Comparison of ENCODE assay signal across 8 mouse cellular contexts in genomic region chr19:45046523-45047321, GRCm38 (mm10). TPM values are rescaled to one million over a fixed set of nuclear protein-coding genes. Genes with fewer than 3 reads are reported as not detected.
DNase-seq lines count a peak whose midpoint lies in the region; ATAC-seq and TF ChIP-seq lines count a peak whose summit lies in the region.

No protein-coding gene starts in this region.

- peak overlapping the region; percentile 52 for H3K4me3 ChIP-seq in embryonic facial prominence, embryonic 12.5 days
- peak overlapping the region; percentile 46 for H3K4me3 ChIP-seq in kidney, embryonic 14.5 days (ENCODE audit: low read length)
- H3K4me3 ChIP-seq in limb, embryonic 14.5 days (replicated peaks; ENCODE audit: low read length): peak overlapping the region; percentile 49
- H3K4me3 ChIP-seq in midbrain, postnatal 0 days (ENCODE audit: low read depth, low read length): peak overlapping the region; percentile 57

- peaks cover 27% of the 10 kb centered on the region for H3K27me3 ChIP-seq in embryonic facial prominence, embryonic 12.5 days
- H3K27me3 ChIP-seq in kidney, embryonic 14.5 days (ENCODE audit: control insufficient read depth, insufficient read depth, low read length): peaks cover 13% of the 10 kb centered on the region
- peaks cover 20% of the 10 kb centered on the region for H3K27me3 ChIP-seq in limb, embryonic 14.5 days (ENCODE audit: control insufficient read depth, insufficient read depth, low read length)
- no peaks in the 10 kb centered on the region for H3K27me3 ChIP-seq in midbrain, postnatal 0 days (ENCODE audit: insufficient read depth, low read length)

- no peak for TF ChIP-seq POLR2A in limb, embryonic 14.5 days (IDR thresholded peaks at IDR 0.05; ENCODE audit: borderline replicate concordance, extremely low read depth, insufficient read depth, insufficient read length)

- H3K4me1 ChIP-seq in embryonic facial prominence, embryonic 12.5 days: peaks cover 24% of the 10 kb centered on the region
- peaks cover 27% of the 10 kb centered on the region for H3K4me1 ChIP-seq in kidney, embryonic 14.5 days (ENCODE audit: control insufficient read depth, insufficient read depth, low read length)
- peaks cover 25% of the 10 kb centered on the region for H3K4me1 ChIP-seq in limb, embryonic 14.5 days (ENCODE audit: control insufficient read depth, insufficient read depth, low read length)
- H3K4me1 ChIP-seq in midbrain, postnatal 0 days (ENCODE audit: insufficient read depth, low read length): peaks cover 5% of the 10 kb centered on the region; the same call in 1 of the 2 replicates

- H3K4me2 ChIP-seq in embryonic facial prominence, embryonic 12.5 days (replicated peaks): peak overlapping the region; percentile 79
- H3K4me2 ChIP-seq in kidney, embryonic 14.5 days (replicated peaks; ENCODE audit: low read depth, low read length): peak overlapping the region; percentile 86
- H3K4me2 ChIP-seq in limb, embryonic 14.5 days (replicated peaks; ENCODE audit: low read depth, low read length, severe bottlenecking): peak overlapping the region; percentile 87
- peak overlapping the region; percentile 77 for H3K4me2 ChIP-seq in midbrain, postnatal 0 days (ENCODE audit: low read depth, low read length, poor library complexity, severe bottlenecking)

- no peaks in the 10 kb centered on the region for H3K9me3 ChIP-seq in embryonic facial prominence, embryonic 12.5 days
- H3K9me3 ChIP-seq in kidney, embryonic 14.5 days (ENCODE audit: control insufficient read depth, low read length): no peaks in the 10 kb centered on the region
- H3K9me3 ChIP-seq in limb, embryonic 14.5 days (ENCODE audit: control insufficient read depth, low read length): no peaks in the 10 kb centered on the region
- no peaks in the 10 kb centered on the region for H3K9me3 ChIP-seq in midbrain, postnatal 0 days (ENCODE audit: low read length)

- peak overlapping the region; percentile 52 for H3K9ac ChIP-seq in embryonic facial prominence, embryonic 12.5 days
- H3K9ac ChIP-seq in kidney, embryonic 14.5 days (ENCODE audit: low read depth, low read length): peak overlapping the region; percentile 60; the same call in 1 of the 2 replicates
- H3K9ac ChIP-seq in limb, embryonic 14.5 days (ENCODE audit: low read depth, low read length, severe bottlenecking): peak overlapping the region; percentile 59
- peak overlapping the region; percentile 68 for H3K9ac ChIP-seq in midbrain, postnatal 0 days (replicated peaks; ENCODE audit: low read length, poor library complexity, severe bottlenecking)

- DNase-seq in adrenal gland, adult (ENCODE audit: inconsistent age in 2 of 2, low spot score in 1 of 2): peak; percentile 90 to 95
- no peak for DNase-seq in adrenal gland, postnatal 4 days (ENCODE audit: low spot score in 2 of 2)
- DNase-seq in heart, adult 9 months (ENCODE audit: low spot score in 2 of 2): peak; percentile 81
- DNase-seq in limb, embryonic 14.5 days (ENCODE audit: low spot score): peak; percentile 83
- peak; percentile 94 for DNase-seq in midbrain, postnatal 0 days (ENCODE audit: low spot score)
- DNase-seq in spleen, postnatal 4 days (ENCODE audit: low spot score in 2 of 2): peak; percentile 72 to 82

- 3% methylated on average over 34 of the region's 34 CpGs for WGBS in embryonic facial prominence, embryonic 12.5 days
- WGBS in kidney, embryonic 14.5 days: 3% methylated on average over 34 of the region's 34 CpGs
- 2% methylated on average over 34 of the region's 34 CpGs for WGBS in limb, embryonic 14.5 days
- WGBS in midbrain, postnatal 0 days: under 1% methylated on average over 34 of the region's 34 CpGs

- ATAC-seq in embryonic facial prominence, embryonic 12.5 days (ENCODE audit: insufficient number of reproducible peaks, insufficient read depth, low FRiP score, low TSS enrichment): peak; percentile 50; the same call in 1 of the 2 replicates
- peak; percentile 37 for ATAC-seq in kidney, embryonic 14.5 days (ENCODE audit: low FRiP score, low TSS enrichment)
- no peak for ATAC-seq in limb, embryonic 14.5 days (ENCODE audit: low FRiP score, low read depth)
- peak; percentile 69 for ATAC-seq in midbrain, postnatal 0 days (ENCODE audit: low FRiP score)

- peak; percentile 51 for TF ChIP-seq CTCF in midbrain, postnatal 0 days (IDR thresholded peaks at IDR 0.05)

- 0 out of 2 replicates have a peak overlapping the region, but pooled peaks have one; percentile 86 for H3K27ac ChIP-seq in embryonic facial prominence, embryonic 12.5 days
- peak overlapping the region; percentile 81; the same call in 1 of the 2 replicates for H3K27ac ChIP-seq in kidney, embryonic 14.5 days (ENCODE audit: low read depth, low read length)
- peak overlapping the region; percentile 81 for H3K27ac ChIP-seq in limb, embryonic 14.5 days (replicated peaks; ENCODE audit: low read depth, low read length)
- peak overlapping the region; percentile 94 for H3K27ac ChIP-seq in midbrain, postnatal 0 days (ENCODE audit: low read depth, low read length)

- H3K36me3 ChIP-seq in embryonic facial prominence, embryonic 12.5 days: no peaks in the 10 kb centered on the region
- H3K36me3 ChIP-seq in kidney, embryonic 14.5 days (ENCODE audit: control insufficient read depth, insufficient read depth, low read length): 0 out of 2 replicates have a peak, but pooled peaks cover 4% of the 10 kb centered on the region
- peaks cover 9% of the 10 kb centered on the region; the same call in 1 of the 2 replicates for H3K36me3 ChIP-seq in limb, embryonic 14.5 days (ENCODE audit: control insufficient read depth, insufficient read depth, low read length)
- H3K36me3 ChIP-seq in midbrain, postnatal 0 days (ENCODE audit: insufficient read depth, low read length): peaks cover 19% of the 10 kb centered on the region

RNA-seq across cellular contexts. Expression of gene Sfxn3, which starts 0.6 kb away (rescaled TPM):
- total RNA-seq in adrenal gland, postnatal 4 days (2021): 10 to 100 TPM; 70.9 to 72.4 TPM
- 24.3 and 25.1 TPM in 2 replicates for polyA plus RNA-seq in embryonic facial prominence, embryonic 12.5 days (2016; fragmentation: Nextera tagmentation; extraction: Ambion mirVana)
- 11.0 and 18.3 TPM in 2 replicates for polyA plus RNA-seq in kidney, embryonic 14.5 days (2014; fragmentation: Nextera tagmentation; extraction: Ambion mirVana)
- 44.9 and 48.0 TPM in 2 replicates for polyA plus RNA-seq in limb, embryonic 14.5 days (2012; rRNA removed)
- 30.5 and 32.5 TPM in 2 replicates for polyA plus RNA-seq in limb, embryonic 14.5 days (2014; fragmentation: Nextera tagmentation; extraction: Ambion mirVana)
- total RNA-seq in midbrain, postnatal 0 days (2014; rRNA removed): 72.2 and 85.8 TPM in 2 replicates
- polyA plus RNA-seq in midbrain, postnatal 0 days (2015; fragmentation: Nextera tagmentation; extraction: Ambion mirVana): 101 and 102 TPM in 2 replicates

RNA-seq across cellular contexts. Expression of gene Pdzd7, which starts 1.2 kb away (rescaled TPM):
- under 1 TPM; 0.25 to 0.34 TPM for total RNA-seq in adrenal gland, postnatal 4 days (2021)
- polyA plus RNA-seq in embryonic facial prominence, embryonic 12.5 days (2016; fragmentation: Nextera tagmentation; extraction: Ambion mirVana): 0.29 and 0.52 TPM in 2 replicates
- polyA plus RNA-seq in kidney, embryonic 14.5 days (2014; fragmentation: Nextera tagmentation; extraction: Ambion mirVana): 1.3 and 1.4 TPM in 2 replicates
- 0.85 and 0.99 TPM in 2 replicates for polyA plus RNA-seq in limb, embryonic 14.5 days (2012; rRNA removed)
- 0.26 and 0.47 TPM in 2 replicates for polyA plus RNA-seq in limb, embryonic 14.5 days (2014; fragmentation: Nextera tagmentation; extraction: Ambion mirVana)
- 5.9 and 7.2 TPM in 2 replicates for total RNA-seq in midbrain, postnatal 0 days (2014; rRNA removed)
- 2.9 and 3.4 TPM in 2 replicates for polyA plus RNA-seq in midbrain, postnatal 0 days (2015; fragmentation: Nextera tagmentation; extraction: Ambion mirVana)

RNA-seq across cellular contexts. Expression of gene Kazald1, which starts 28.3 kb away (rescaled TPM):
- total RNA-seq in adrenal gland, postnatal 4 days (2021): 1 to 10 TPM; 7.5 TPM
- 7.0 and 8.4 TPM in 2 replicates for polyA plus RNA-seq in embryonic facial prominence, embryonic 12.5 days (2016; fragmentation: Nextera tagmentation; extraction: Ambion mirVana)
- polyA plus RNA-seq in kidney, embryonic 14.5 days (2014; fragmentation: Nextera tagmentation; extraction: Ambion mirVana): 10.7 and 10.9 TPM in 2 replicates
- 20.5 and 22.9 TPM in 2 replicates for polyA plus RNA-seq in limb, embryonic 14.5 days (2012; rRNA removed)
- 31.1 and 33.1 TPM in 2 replicates for polyA plus RNA-seq in limb, embryonic 14.5 days (2014; fragmentation: Nextera tagmentation; extraction: Ambion mirVana)
- total RNA-seq in midbrain, postnatal 0 days (2014; rRNA removed): 0.94 and 2.2 TPM in 2 replicates
- 2.2 and 2.3 TPM in 2 replicates for polyA plus RNA-seq in midbrain, postnatal 0 days (2015; fragmentation: Nextera tagmentation; extraction: Ambion mirVana)

RNA-seq across cellular contexts. Expression of gene Lzts2, which starts 32.5 kb away (rescaled TPM):
- total RNA-seq in adrenal gland, postnatal 4 days (2021): 100 to 1,000 TPM; 107 to 119 TPM
- polyA plus RNA-seq in embryonic facial prominence, embryonic 12.5 days (2016; fragmentation: Nextera tagmentation; extraction: Ambion mirVana): 107 and 112 TPM in 2 replicates
- polyA plus RNA-seq in kidney, embryonic 14.5 days (2014; fragmentation: Nextera tagmentation; extraction: Ambion mirVana): 59.1 and 68.2 TPM in 2 replicates
- polyA plus RNA-seq in limb, embryonic 14.5 days (2012; rRNA removed): 87.0 and 123 TPM in 2 replicates
- polyA plus RNA-seq in limb, embryonic 14.5 days (2014; fragmentation: Nextera tagmentation; extraction: Ambion mirVana): 64.7 and 75.6 TPM in 2 replicates
- 32.8 and 40.4 TPM in 2 replicates for total RNA-seq in midbrain, postnatal 0 days (2014; rRNA removed)
- polyA plus RNA-seq in midbrain, postnatal 0 days (2015; fragmentation: Nextera tagmentation; extraction: Ambion mirVana): 12.9 TPM in 2 replicates

RNA-seq across cellular contexts. Expression of gene Mrpl43, which starts 40.5 kb away (rescaled TPM):
- 10 to 100 TPM; 49.9 to 51.2 TPM for total RNA-seq in adrenal gland, postnatal 4 days (2021)
- 74.5 and 75.8 TPM in 2 replicates for polyA plus RNA-seq in embryonic facial prominence, embryonic 12.5 days (2016; fragmentation: Nextera tagmentation; extraction: Ambion mirVana)
- polyA plus RNA-seq in kidney, embryonic 14.5 days (2014; fragmentation: Nextera tagmentation; extraction: Ambion mirVana): 69.9 and 83.2 TPM in 2 replicates
- 67.6 and 78.9 TPM in 2 replicates for polyA plus RNA-seq in limb, embryonic 14.5 days (2012; rRNA removed)
- polyA plus RNA-seq in limb, embryonic 14.5 days (2014; fragmentation: Nextera tagmentation; extraction: Ambion mirVana): 55.0 and 61.3 TPM in 2 replicates
- total RNA-seq in midbrain, postnatal 0 days (2014; rRNA removed): 55.7 and 87.6 TPM in 2 replicates
- 98.8 and 105 TPM in 2 replicates for polyA plus RNA-seq in midbrain, postnatal 0 days (2015; fragmentation: Nextera tagmentation; extraction: Ambion mirVana)

Comparison
In these comparisons a context has a peak if more than half of its experiments do, and no peak if none do; other contexts are left out.
1. DNase-seq: peak in adrenal gland, adult (2 of 2), heart, adult 9 months (2 of 2), limb, embryonic 14.5 days (single experiment), midbrain, postnatal 0 days (single experiment) and spleen, postnatal 4 days (2 of 2); none in adrenal gland, postnatal 4 days (0 of 2).
2. Peak in every context shown above with its lines, with median percentiles within 50 percentile points of each other: H3K27ac ChIP-seq, H3K4me2 ChIP-seq, H3K4me3 ChIP-seq and H3K9ac ChIP-seq.